Mouse (Mus musculus) CH12F3 (cell line): ENCODE results near the gene Hspa2.

ENCODE experiments used
- in situ Hi-C: fragments of 300-500 bp; cut with MboI; formaldehyde crosslinking; loops from 2 replicates; pipeline ENCODE4 v1.14.3; 2020; ENCODE audit warnings: low sequenced_read_pairs

The Hspa2 gene

GRCm38 (mm10) chr12:76403886-76404537 lies at the start of gene Hspa2:
TSS of gene Hspa2 (plus strand) at chr12:76404176.
- in situ Hi-C loops: no loop called here

GRCm38 (mm10) chr12:76360868-76361267 lies 43.1 kb upstream of the Hspa2 start:
- in situ Hi-C loops: no loop called here

GRCm38 (mm10) chr12:76361405-76362302 lies 42.3 kb upstream of the Hspa2 start:
- in situ Hi-C loops: no loop called here

- in situ Hi-C loops: no loop called here
Observed at GRCm38 (mm10) chr12:76362303-76362676, 41.7 kb upstream of the Hspa2 start.

- in situ Hi-C loops: no loop called here
Observed at GRCm38 (mm10) chr12:76366276-76366675, 37.7 kb upstream of the Hspa2 start.

- in situ Hi-C loops: no loop called here
Observed at GRCm38 (mm10) chr12:76367096-76367995, 36.6 kb upstream of the Hspa2 start.

GRCm38 (mm10) chr12:76368201-76368789 lies 35.7 kb upstream of the Hspa2 start:
- in situ Hi-C loops: no loop called here

GRCm38 (mm10) chr12:76368790-76369205 lies 35.2 kb upstream of the Hspa2 start:
- in situ Hi-C loops: no loop called here

- in situ Hi-C loops: no loop called here
Observed at GRCm38 (mm10) chr12:76369206-76369977, 34.6 kb upstream of the Hspa2 start, which contains the start of gene Zbtb25. TSS of gene Zbtb25 (minus strand) at chr12:76369602.

GRCm38 (mm10) chr12:76369978-76370830 lies 33.8 kb upstream of the Hspa2 start, which contains the start of gene Zbtb1:
TSS of gene Zbtb1 (plus strand) at chr12:76370266.
- in situ Hi-C loops: no loop called here

- in situ Hi-C loops: no loop called here
Observed at GRCm38 (mm10) chr12:76370831-76371571, 33.0 kb upstream of the Hspa2 start.

GRCm38 (mm10) chr12:76372046-76372445 lies 31.9 kb upstream of the Hspa2 start:
- in situ Hi-C loops: no loop called here

- in situ Hi-C loops: no loop called here
Observed at GRCm38 (mm10) chr12:76372881-76373818, 30.8 kb upstream of the Hspa2 start.

GRCm38 (mm10) chr12:76373991-76374390 lies 30.0 kb upstream of the Hspa2 start:
- in situ Hi-C loops: no loop called here

- in situ Hi-C loops: no loop called here
Observed at GRCm38 (mm10) chr12:76374911-76375310, 29.1 kb upstream of the Hspa2 start.

GRCm38 (mm10) chr12:76375506-76375905 lies 28.5 kb upstream of the Hspa2 start:
- in situ Hi-C loops: no loop called here

GRCm38 (mm10) chr12:76376649-76377048 lies 27.3 kb upstream of the Hspa2 start:
- in situ Hi-C loops: no loop called here
